Mouse (Mus musculus) lung, adult 2 months (tissue): Measurements from ENCODE around the gene Ccdc51. TPM values are rescaled to one million over a fixed set of nuclear protein-coding genes. Genes with fewer than 3 reads are reported as not detected.

Source experiments
- DNase-seq: peaks from one replicate; pipeline ENCODE4 v3.0.0; 2022
- H3K4me1 ChIP-seq: fragments of 200-500 bp; 2 replicates; pipeline ENCODE4 v1.6.1; 2011; ENCODE audit warnings: low read length; ENCODE audit not compliant: control insufficient read depth, insufficient read depth
- H3K4me3 ChIP-seq: fragments of 200-500 bp; replicated peaks from 2 replicates; pipeline ENCODE3; 2011; ENCODE audit warnings: low read depth, mild to moderate bottlenecking, control low read depth, low read length; ENCODE audit errors: extremely low read depth
- CTCF ChIP-seq: fragments of 200-500 bp; IDR thresholded peaks from 2 replicates; pipeline ENCODE4 v1.5.1; 2011; ENCODE audit warnings: mild to moderate bottlenecking, low read length, control low read depth; ENCODE audit not compliant: insufficient read depth
- POLR2A ChIP-seq: fragments of 200-500 bp; IDR thresholded peaks from 2 replicates; pipeline ENCODE4 v1.6.1; 2011; ENCODE audit warnings: low read depth, mild to moderate bottlenecking, control low read depth, low read length, borderline replicate concordance; ENCODE audit errors: extremely low read depth
- WGBS: fragments of 180-500 bp; shearing (Covaris S2); methylation state at CpG from one replicate; pipeline ENCODE4 v1.1.7; 2018; 5-methylcytosine and 5-hydroxymethylcytosine counted together
- polyA plus RNA-seq: library from polyadenylated mRNA; depleted of rRNA; stranded (reverse); fragments of >200 nt; gene quantifications from 2 replicates; pipeline ENCODE4 v1.2.3, GENCODE M21; 2012

The Ccdc51 gene
- polyA plus RNA-seq, 1 experiment = 3.7 TPM

DNA sequence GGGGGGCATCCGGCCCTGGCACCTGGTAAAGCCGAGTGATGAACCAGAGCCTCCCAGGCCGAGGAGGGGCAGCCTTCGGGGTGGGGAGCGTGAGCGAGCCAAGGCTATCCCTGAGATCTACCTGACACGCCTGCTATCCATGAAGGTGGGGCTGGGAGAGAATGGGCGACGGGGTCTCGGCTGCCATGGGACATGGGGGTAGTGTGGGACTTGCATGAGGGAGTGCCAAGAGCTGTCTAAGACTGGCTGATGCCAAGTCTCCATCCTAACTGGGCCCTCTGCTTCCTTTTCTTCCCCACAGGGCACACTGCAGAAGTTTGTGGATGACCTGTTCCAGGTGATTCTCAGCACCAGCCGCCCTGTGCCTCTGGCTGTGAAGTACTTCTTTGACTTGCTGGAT, 32.0 kb downstream of the Ccdc51 start:
- TF ChIP-seq CTCF = no peak
- Histone ChIP-seq H3K4me3 (no peak overlapping the region), H3K4me1 (0 out of 2 replicates have a peak, but pooled peaks cover 2% of the 10 kb centered on the region)
- 95% methylated on average over 11 of the region's 11 CpGs for WGBS
- DNase-seq = no peak

DNA sequence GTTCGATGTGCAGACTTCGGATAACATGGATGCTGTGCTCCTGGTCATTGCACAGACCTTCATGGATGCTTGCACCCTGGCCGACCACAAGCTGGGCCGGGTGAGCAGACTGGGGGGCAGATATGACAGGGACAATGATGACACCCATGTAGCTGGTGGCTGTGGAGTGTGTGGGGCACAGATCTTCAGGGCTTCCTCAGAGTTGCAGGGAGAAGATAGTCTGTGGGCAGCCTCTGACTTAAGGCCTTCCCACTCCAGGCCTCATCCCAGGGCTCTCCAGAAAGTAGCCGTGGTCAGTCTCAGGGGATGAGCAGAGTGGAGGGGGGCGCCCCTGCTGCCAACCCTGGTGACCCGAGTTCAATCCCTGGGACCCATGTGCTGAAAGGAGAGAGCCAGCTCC, 32.6 kb downstream of the Ccdc51 start:
- TF ChIP-seq POLR2A = no peak
- Histone ChIP-seq H3K4me3 (no peak overlapping the region), H3K4me1 (peaks cover 5% of the 10 kb centered on the region)
- no peak for DNase-seq
- WGBS = 89% methylated on average over 7 of the region's 7 CpGs

DNA sequence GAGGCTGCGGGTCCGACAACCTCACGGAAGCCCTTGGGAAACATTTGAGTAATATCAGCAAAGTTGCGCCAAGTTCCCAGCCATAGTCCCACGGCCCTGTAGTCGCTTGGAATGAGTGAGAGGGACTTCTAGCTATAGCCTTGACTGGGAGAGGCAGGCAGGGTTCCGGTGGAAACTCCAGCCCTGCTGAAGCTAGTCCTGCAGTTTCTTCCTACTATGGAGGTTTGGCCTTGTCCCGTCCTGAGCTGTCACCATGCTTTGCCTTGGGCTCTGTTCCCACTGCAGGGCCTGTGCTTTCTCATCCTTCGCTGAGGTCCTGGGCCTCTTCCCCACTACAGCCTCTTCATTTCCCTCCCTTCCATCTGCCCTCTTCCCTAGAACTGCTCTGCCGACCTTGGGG, 33.9 kb downstream of the Ccdc51 start:
- peaks cover 5% of the 10 kb centered on the region for H3K4me1 ChIP-seq
- DNase-seq = no peak
- no peak for TF ChIP-seq POLR2A
- TF ChIP-seq CTCF = no peak
- 84% methylated on average over 10 of the region's 10 CpGs for WGBS
- H3K4me3 ChIP-seq = no peak overlapping the region

DNA sequence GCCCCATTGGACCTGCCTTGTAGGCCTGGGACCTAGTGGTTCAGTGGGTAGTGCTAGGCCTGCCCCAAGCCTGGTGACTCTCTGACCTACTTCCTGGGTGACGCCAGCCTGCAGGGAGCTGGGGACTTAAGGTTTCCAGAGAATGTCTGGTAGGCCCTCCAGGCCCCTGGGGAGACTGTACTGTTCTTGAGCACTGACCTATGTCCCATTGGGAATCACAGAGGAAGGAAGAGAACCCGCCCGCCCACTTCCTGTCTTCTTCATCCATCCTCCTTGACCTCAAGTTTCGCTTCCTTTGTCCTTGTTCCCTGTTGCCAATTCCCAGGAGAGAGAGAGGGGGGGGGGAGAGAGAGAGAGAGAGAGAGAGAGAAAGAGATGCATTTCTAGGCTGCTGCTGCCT, 35.8 kb downstream of the Ccdc51 start:
- 68% methylated on average over 4 of the region's 4 CpGs for WGBS
- Histone ChIP-seq H3K4me3 (no peak overlapping the region), H3K4me1 (peaks cover 5% of the 10 kb centered on the region)
- peak; percentile 14 for DNase-seq
- TF ChIP-seq CTCF = no peak
- TF ChIP-seq POLR2A = no peak

DNA sequence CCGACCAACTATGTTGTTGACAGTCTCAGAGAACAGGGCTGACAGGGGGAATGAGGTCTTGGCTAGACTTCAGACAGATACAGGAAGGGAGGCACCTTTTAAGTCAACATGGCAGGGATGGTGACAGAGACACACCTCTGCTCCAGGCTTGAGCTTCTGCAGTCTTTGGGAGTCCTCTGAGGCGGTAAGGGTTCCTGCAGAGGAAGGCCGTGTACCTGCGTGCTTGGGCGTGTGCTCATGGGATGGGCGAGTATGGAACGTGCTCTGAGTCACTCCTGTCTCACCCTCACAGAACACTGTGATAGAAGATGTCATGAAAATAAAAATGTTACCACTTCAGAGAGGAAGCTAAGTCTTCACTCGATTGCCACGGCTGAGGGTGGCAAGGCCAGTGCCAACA, 37.3 kb downstream of the Ccdc51 start:
- peak; percentile 15 for DNase-seq
- WGBS = 69% methylated on average over 9 of the region's 9 CpGs
- Histone ChIP-seq H3K4me3 (no peak overlapping the region), H3K4me1 (peaks cover 5% of the 10 kb centered on the region)
- TF ChIP-seq POLR2A (no peak), CTCF (no peak)

DNA sequence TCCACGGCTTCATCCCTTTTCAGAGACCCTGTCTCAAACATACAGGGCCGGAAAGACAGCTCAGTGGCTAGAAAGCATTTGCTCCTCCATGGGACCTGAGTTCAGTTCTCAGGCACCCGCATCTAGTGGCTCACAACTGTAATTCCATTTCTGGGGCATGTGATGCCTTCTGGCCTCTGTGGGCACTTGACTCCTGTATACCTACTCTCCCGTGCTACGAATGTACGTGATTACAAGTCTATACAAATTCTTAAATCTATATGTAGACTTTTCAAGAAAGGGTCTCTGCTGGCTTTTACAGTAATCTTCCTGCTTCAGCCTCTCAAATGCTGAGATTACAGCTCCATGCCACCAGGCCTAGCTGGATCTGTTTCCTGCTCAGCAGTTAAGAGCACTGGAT, 38.7 kb downstream of the Ccdc51 start:
- H3K4me1 ChIP-seq = peaks cover 5% of the 10 kb centered on the region
- no peak for TF ChIP-seq POLR2A
- no peak for TF ChIP-seq CTCF
- no peak for DNase-seq
- H3K4me3 ChIP-seq = no peak overlapping the region
- WGBS = 82% methylated on average over 6 of the region's 6 CpGs

DNA sequence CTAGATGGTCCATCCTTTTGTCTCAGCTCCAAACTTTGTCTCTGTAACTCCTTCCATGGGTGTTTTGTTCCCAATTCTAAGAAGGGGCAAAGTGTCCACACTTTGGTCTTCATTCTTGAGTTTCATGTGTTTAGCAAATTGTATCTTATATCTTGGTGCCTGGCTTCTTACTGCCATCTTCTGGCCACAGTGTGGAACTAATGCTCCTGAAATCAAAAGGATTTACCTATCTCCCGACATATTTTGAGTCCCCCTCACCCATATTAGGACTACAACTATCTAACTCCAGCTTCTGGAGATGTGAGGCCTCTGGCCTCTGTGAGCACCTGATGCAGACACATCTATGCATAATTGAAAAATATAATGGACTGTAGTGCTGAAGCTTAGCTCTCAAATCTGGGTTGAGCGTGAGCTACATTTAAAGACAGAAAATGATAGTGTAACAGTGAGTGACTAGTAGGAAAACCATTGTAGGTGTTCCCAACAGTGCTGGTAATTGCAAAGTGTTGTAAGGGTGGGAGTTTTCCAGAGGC, 40.3 kb downstream of the Ccdc51 start:
- peak; percentile 24 for DNase-seq
- H3K4me1 ChIP-seq = peaks cover 5% of the 10 kb centered on the region
- 41% methylated on average over 2 of the region's 2 CpGs for WGBS

DNA sequence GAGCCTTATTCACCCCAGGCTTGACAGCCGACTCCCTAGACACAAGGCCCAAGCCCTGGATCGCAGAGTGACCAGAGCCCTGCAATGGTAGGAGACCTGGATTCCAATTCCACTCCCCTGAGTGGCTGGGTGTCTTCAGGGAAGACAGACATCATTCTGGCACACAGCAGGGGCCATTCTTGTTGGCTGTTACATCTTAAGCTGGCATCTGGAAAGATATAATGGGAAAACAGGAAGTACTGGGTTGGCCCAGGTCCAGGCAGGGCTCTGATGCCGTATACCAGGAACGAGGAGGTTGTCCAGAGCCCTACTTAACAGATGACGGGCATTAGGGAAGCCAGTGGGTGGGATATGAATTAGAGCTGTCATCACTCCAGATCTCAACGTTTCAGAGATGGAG, 41.0 kb downstream of the Ccdc51 start:
- peak; percentile 14 for DNase-seq
- Histone ChIP-seq H3K4me3 (no peak overlapping the region), H3K4me1 (peaks cover 3% of the 10 kb centered on the region)
- WGBS = 26% methylated on average over 6 of the region's 6 CpGs
- TF ChIP-seq CTCF (no peak), POLR2A (no peak)

More for the DNA sequence above, 40.3 kb downstream of the Ccdc51 start:
- H3K4me3 ChIP-seq = no peak overlapping the region
- peak; percentile 22; the same call in 1 of the 2 replicates for TF ChIP-seq CTCF
- no peak for TF ChIP-seq POLR2A

DNA sequence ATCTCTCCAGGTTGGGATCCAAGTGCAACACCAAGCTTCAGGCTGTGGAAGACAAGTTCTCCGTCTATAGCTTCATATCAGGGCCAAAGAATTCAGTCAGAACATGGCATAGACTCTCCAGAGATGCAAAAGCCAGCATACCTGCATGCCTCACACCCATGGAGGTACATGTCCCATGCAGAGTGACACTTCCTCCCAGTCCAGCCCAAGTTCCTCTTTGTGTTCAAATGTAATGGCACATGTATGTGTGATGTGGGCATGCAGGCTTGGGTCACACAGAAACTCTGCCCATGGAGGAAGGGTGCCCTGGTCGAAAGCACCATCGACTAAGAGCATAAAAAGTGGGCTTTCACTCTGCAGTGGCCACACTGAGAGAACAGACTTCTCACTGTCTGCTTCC, 41.9 kb downstream of the Ccdc51 start:
- no peak for TF ChIP-seq POLR2A
- no peak for TF ChIP-seq CTCF
- WGBS = 80% methylated on average over 3 of the region's 3 CpGs
- no peak for DNase-seq
- Histone ChIP-seq H3K4me3 (no peak overlapping the region), H3K4me1 (peaks cover 3% of the 10 kb centered on the region)

DNA sequence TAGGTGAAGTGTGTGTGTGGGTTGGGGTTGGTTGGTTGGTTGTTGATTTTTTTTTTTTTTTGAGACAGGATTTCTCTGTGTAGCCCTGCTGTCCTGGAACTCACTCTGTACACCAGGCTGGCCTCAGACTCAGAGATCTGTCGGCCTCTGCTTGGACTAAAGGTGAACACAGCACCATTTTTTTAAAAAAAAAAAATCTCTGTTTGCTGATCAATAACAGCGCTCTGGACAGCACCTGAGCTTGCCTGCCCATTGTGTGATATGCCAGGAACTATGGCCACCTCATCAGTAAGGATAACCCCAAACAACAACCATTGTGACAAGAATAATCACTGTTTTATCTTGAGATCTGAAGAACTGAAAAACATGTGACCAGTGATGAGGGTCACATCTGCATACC, 42.8 kb downstream of the Ccdc51 start:
- H3K4me1 ChIP-seq = no peaks in the 10 kb centered on the region
- TF ChIP-seq POLR2A (no peak), CTCF (no peak)
- no peak overlapping the region for H3K4me3 ChIP-seq
- no peak for DNase-seq
- WGBS = 72% methylated on average over 2 of the region's 2 CpGs
